Mouse (Mus musculus) testis, adult 2 months (tissue): ENCODE measurements around the gene Arhgap30. TPM values are rescaled to one million over a fixed set of nuclear protein-coding genes. Genes with fewer than 3 reads are reported as not detected.
A peak's percentile ranks its signal among the peaks of the same experiment; 100 is the strongest.

ENCODE experiments used
- H3K27ac ChIP-seq: fragments of 200-500 bp; 2 replicates; pipeline ENCODE4 v1.5.1; 2012; ENCODE audit warnings: low read depth, low read length; ENCODE audit not compliant: control insufficient read depth, insufficient read depth
- H3K27me3 ChIP-seq: fragments of 200-500 bp; 2 replicates; pipeline ENCODE4 v1.6.1; 2012; ENCODE audit warnings: mild to moderate bottlenecking, low read length, moderate library complexity; ENCODE audit not compliant: control insufficient read depth, insufficient read depth
- H3K36me3 ChIP-seq: fragments of 200-500 bp; 2 replicates; pipeline ENCODE4 v1.6.1; 2012; ENCODE audit warnings: mild to moderate bottlenecking, low read length; ENCODE audit not compliant: control insufficient read depth, insufficient read depth
- H3K4me1 ChIP-seq: fragments of 200-500 bp; 2 replicates; pipeline ENCODE4 v1.6.1; 2012; ENCODE audit warnings: low read length; ENCODE audit not compliant: control insufficient read depth, insufficient read depth
- H3K4me3 ChIP-seq: fragments of 200-500 bp; 2 replicates; pipeline ENCODE4 v1.5.1; 2012; ENCODE audit warnings: low read depth, mild to moderate bottlenecking, low read length, moderate library complexity, mixed read lengths; ENCODE audit not compliant: control insufficient read depth
- CTCF ChIP-seq: fragments of 200-500 bp; IDR thresholded peaks from 2 replicates; pipeline ENCODE4 v1.5.1; 2012; ENCODE audit warnings: low read depth, mild to moderate bottlenecking, inconsistent platforms, low read length, moderate library complexity; ENCODE audit not compliant: control insufficient read depth, insufficient read depth, insufficient replicate concordance
- POLR2A ChIP-seq: fragments of 200-500 bp; IDR thresholded peaks from 2 replicates; pipeline ENCODE4 v1.6.1; 2012; ENCODE audit warnings: low read depth, mild to moderate bottlenecking, inconsistent platforms, low read length, moderate library complexity; ENCODE audit not compliant: control insufficient read depth
- polyA plus RNA-seq: library from polyadenylated mRNA; depleted of rRNA; stranded (reverse); fragments of >200 nt; gene quantifications from 2 replicates; pipeline ENCODE4 v1.2.3, GENCODE M21; 2012

The Arhgap30 gene
- polyA plus RNA-seq, 1 experiment = 11.5 TPM

DNA sequence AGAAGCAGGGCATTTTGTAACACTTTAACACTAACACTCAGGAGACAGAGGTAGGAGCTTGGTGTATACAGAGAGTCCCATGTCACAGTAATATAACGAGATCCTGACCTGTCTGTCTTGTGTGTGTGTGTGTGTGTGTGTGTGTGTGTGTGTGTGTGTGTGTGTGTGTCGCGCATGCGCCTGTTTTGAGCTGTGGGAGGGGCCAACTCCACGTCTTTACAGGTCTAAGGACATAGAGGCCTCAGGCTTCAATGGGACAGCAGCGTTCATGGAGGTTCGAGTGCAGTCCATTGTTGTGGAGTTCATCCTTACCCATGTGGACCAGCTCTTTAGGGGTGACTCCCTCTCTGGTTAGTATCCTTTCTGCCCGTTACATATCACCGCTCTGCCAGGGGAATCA lies 14.2 kb downstream of the Arhgap30 start:
- TF ChIP-seq CTCF = no peak
- no peak for TF ChIP-seq POLR2A
- no peak overlapping the region for H3K27ac ChIP-seq
- H3K27me3 ChIP-seq = no peaks in the 10 kb centered on the region
- no peak overlapping the region for H3K4me3 ChIP-seq
- no peaks in the 10 kb centered on the region for H3K4me1 ChIP-seq
- no peaks in the 10 kb centered on the region for H3K36me3 ChIP-seq

DNA sequence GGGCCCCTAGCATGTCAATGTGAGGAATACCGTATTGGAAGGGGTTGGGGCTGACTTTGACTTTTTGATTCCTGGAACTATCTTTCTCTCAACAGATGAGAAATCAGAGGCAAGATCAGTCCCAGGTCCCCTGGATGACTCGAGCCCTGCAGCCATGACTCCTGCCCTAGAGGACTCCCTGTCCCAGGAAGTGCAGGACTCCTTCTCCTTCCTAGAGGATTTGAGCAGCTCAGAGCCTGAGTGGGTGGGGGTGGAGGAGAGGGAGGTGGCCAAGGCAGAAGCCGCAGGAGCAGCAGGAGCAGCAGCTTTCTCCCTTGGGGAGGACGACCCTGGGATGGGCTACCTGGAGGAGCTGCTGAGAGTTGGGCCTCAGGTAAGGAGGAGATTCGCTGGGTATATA lies 18.5 kb downstream of the Arhgap30 start:
- peaks cover 5% of the 10 kb centered on the region for H3K4me1 ChIP-seq
- H3K27ac ChIP-seq = no peak overlapping the region
- no peaks in the 10 kb centered on the region for H3K27me3 ChIP-seq
- H3K36me3 ChIP-seq = no peaks in the 10 kb centered on the region
- TF ChIP-seq POLR2A (no peak), CTCF (no peak)
- no peak overlapping the region for H3K4me3 ChIP-seq

GRCm38 (mm10) chr1:171410231-171410630 lies 21.5 kb downstream of the Arhgap30 start:
- no peak overlapping the region for H3K27ac ChIP-seq
- no peaks in the 10 kb centered on the region for H3K27me3 ChIP-seq
- no peaks in the 10 kb centered on the region for H3K36me3 ChIP-seq
- H3K4me1 ChIP-seq = peaks cover 16% of the 10 kb centered on the region
- TF ChIP-seq POLR2A (no peak), CTCF (no peak)
- H3K4me3 ChIP-seq = no peak overlapping the region

- Histone ChIP-seq H3K27ac (peak within 1 kb of the TSS; percentile 93), H3K4me3 (peak within 1 kb of the TSS; percentile 78), H3K4me1 (peaks cover 16% of the 10 kb centered on the region), H3K27me3 (no peaks in the 10 kb centered on the region), H3K36me3 (no peaks in the 10 kb centered on the region)
- TF ChIP-seq CTCF = no peak
- TF ChIP-seq POLR2A = peak; percentile 86
Observed at GRCm38 (mm10) chr1:171410947-171411484, 22.3 kb downstream of the Arhgap30 start, which contains the start of gene Usf1. TSS of gene Usf1 (plus strand) at chr1:171411313.

DNA sequence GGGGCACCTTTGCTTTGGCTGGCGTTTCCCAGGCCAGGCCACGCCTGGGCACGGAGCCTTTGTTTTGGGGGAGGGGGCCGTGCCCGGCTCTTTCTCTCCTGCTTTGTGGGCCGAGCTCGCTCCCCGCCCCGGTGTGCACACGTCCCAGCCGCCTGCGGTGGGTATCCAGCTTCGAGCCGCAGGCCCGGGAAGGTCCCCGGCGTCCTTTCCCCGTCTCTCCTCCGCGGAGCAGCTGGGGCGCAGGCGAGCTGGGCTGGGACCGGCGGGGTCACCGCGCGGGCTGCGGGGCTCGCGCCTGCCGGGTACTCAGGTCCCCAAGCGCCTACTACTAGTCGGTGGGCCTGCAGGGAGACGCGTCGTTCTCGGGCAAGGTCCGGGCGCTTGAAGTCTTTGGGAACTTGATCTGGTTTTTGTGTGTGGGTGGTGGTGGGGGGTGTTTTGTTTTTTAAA lies 22.8 kb downstream of the Arhgap30 start:
- H3K36me3 ChIP-seq = no peaks in the 10 kb centered on the region
- H3K27me3 ChIP-seq = no peaks in the 10 kb centered on the region
- no peak for TF ChIP-seq CTCF
- TF ChIP-seq POLR2A = no peak
- H3K27ac ChIP-seq = peak overlapping the region; percentile 25
- H3K4me3 ChIP-seq = peak overlapping the region; percentile 78
- H3K4me1 ChIP-seq = peaks cover 16% of the 10 kb centered on the region

- peaks cover 16% of the 10 kb centered on the region for H3K4me1 ChIP-seq
- H3K27me3 ChIP-seq = no peaks in the 10 kb centered on the region
- H3K36me3 ChIP-seq = no peaks in the 10 kb centered on the region
- H3K27ac ChIP-seq = peak overlapping the region; percentile 25
- H3K4me3 ChIP-seq = peak overlapping the region; percentile 78
- no peak for TF ChIP-seq CTCF
- TF ChIP-seq POLR2A = no peak
Observed at GRCm38 (mm10) chr1:171412001-171412441, 23.3 kb downstream of the Arhgap30 start.

- peak overlapping the region; percentile 78; the same call in 1 of the 2 replicates for H3K4me3 ChIP-seq
- H3K4me1 ChIP-seq = peaks cover 16% of the 10 kb centered on the region
- peak overlapping the region; percentile 25 for H3K27ac ChIP-seq
- no peaks in the 10 kb centered on the region for H3K36me3 ChIP-seq
- TF ChIP-seq CTCF (no peak), POLR2A (no peak)
- H3K27me3 ChIP-seq = no peaks in the 10 kb centered on the region
Observed at GRCm38 (mm10) chr1:171412446-171412845, 23.7 kb downstream of the Arhgap30 start.
